Mouse (Mus musculus) induced T-regulatory cell, adult 2 months (primary cell): ENCODE data around the gene Pld2.
"Not testable (repeated sequence)": the region's sequence is repeated elsewhere in the genome, so short reads cannot be mapped to it uniquely, and the experiment has no call there.

Experiments used
- DNase-seq: peaks from one replicate; pipeline ENCODE4 v3.0.0-alpha.2; 2012; ENCODE audit warnings: low read depth

The Pld2 gene

DNA sequence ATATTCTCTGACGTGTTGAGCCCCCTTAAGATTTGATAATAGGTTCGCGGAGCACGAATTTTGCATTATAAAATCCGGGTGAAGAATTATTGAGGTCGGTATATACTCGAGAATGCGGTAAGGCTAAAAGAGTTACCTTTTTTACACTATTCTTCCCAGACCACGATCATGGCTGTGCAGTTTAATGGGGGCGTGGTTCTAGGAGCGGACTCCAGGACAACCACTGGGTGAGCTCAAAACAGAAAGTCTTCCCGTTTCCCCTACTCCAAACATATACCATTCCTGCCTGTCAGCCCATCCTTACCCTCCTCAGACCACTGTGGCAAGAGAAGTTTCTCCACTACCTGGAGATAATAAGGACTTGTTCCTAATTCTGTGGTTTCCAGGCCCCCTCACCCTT lies 14.1 kb upstream of the Pld2 start:
- peak; percentile 34 for DNase-seq

DNA sequence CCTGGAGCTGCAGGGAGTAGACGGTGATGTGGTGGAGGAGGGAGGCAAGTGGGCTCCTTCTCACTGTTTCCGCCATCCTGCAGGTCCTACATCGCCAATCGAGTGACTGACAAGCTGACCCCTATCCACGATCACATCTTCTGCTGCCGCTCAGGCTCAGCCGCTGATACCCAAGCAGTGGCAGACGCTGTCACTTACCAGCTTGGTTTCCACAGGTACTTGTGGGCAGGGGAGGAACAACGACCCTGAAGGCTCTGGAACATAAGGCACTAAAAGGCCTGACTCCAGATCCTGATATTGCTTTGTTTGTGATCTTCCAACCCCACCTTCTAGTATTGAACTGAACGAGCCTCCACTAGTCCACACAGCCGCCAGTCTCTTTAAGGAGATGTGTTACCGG lies 13.7 kb upstream of the Pld2 start:
- no peak for DNase-seq

DNA sequence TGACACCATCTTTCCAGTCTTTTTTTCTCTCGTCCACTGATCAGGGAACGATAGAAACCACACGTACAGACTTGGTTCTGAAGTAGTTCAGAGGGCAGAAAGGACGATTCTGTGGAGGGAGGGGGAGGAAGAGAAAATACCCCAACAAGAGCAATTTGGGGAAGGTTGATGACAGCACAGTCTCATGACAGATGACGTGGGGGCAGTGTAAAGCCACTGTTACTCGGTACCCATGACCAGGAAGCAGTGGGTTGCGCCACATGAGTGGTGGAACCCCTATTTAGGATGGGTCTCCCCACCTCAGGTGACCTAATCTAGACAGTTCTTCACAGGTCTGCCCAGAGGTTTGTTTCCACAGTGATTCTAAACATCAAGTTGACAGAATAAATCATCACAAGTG lies 11.3 kb upstream of the Pld2 start:
- DNase-seq, result no peak

DNA sequence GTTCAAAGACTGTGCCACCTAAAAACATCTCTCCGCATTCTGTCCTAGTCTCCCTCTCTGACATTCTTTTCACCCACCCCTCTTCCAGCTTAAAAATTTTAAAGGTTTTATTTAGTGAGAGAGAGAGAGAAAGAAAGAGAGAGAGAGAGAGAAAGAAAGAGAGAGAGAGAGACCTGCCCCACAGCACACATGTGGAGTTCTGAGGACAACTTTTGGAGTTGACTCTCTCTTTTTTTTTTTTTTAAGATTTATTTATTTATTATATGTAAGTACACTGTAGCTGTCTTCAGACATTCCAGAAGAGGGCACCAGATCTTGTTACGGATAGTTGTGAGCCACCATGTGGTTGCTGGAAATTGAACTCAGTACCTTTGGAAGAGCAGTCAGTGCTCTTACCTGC lies 8.8 kb upstream of the Pld2 start:
- not testable (repeated sequence) for DNase-seq

DNA sequence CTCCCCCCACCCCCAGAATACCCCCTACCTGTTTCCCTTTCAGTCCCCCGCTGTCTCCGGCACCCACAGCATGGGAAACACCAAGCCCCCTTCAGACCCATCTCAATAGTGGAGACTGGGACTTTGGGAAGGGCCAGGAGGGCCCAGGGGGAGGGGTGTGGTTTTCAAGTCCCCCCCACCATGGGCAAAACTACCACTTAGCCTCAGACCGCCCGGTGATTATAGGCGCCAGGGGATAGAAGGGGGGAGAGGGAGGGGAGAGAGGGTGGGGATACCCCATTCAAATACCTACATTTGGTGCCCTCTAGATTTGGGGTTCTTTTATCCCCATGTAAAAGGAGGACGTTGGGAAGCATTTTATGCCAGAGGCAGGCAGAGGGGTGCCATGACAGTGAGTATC lies 7.0 kb upstream of the Pld2 start, which contains the start of gene Gm40193:
TSS of gene Gm40193 (minus strand) at position 101 of the 400 bp plus-strand sequence.
- no peak for DNase-seq

DNA sequence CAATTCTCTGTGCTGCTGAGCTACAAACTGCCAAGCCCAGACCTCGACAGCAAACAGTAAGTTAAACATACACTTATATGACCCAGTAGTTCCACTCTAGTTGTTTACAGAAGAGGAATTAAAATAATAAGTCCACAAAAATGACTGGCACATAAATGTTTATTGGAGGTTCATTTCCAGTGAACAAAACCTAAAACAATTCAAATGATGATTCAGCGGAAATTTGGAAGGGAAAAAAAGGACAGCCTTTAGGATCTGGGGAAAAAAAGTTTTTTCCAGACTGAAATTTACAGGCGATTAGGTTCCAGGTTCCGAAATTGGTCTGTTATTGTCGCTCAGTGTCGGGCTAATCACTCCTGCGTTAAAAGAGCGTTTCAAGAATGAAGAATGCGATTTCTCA lies 441 bp upstream of the Pld2 start:
- no peak for DNase-seq

DNA sequence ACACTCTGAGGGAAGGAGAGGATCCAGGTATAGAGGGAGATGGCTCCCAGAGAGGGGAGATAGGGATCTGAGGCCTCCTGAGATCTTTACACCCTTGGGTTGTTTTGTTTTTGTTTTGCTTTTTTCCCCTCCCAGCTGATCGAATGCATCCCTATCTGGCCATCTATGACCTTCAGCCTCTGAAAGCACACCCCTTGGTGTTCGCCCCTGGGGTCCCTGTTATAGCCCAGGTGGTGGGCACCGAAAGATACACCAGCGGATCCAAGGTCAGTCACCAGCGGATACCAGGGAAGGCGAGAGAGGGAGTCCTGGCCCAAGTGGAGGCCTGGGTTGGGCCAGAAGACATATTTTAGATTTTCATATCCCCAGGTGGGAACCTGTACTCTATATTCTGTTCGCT lies 1.1 kb downstream of the Pld2 start:
- DNase-seq, result peak; percentile 22

DNA sequence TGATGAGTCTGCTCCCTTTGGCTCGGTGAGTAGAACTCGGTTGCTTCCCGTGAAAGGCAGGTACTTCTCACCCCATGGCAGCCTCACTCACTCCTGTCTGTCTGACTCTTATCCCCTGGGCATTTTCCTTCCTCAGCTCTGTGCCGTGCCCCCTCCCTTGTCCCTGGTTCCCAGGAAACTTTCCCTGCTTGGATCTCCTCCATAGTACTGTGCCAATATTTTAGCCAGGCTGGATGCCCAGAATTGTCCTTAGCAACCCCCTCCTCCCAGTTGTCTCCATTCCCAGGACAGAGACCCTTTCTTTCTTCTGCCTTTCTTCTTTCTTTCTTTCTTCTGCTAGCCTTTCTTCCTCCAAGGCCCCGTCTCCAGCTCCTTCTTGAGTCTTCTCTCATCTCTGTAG lies 1.6 kb downstream of the Pld2 start:
- no peak for DNase-seq

DNA sequence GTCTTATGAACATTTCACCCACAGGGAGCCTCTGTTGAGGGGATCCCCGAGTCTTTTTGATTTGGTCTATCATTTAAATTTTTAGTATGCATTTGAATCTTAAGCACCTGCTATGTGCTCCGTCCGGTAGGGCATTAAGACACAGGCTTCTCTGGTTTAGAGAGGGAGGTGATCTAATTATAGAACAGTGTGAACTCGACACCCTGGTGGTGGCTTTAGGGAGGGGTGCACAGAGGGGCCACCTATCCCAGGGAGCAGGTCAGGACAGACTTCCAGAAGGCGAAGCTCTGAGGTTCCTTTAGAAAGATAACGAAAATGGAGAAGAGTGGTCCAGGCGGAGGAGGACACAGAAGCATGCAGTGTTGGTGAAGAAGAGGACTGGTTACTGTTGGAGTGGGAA lies 4.6 kb downstream of the Pld2 start:
- no peak for DNase-seq

DNA sequence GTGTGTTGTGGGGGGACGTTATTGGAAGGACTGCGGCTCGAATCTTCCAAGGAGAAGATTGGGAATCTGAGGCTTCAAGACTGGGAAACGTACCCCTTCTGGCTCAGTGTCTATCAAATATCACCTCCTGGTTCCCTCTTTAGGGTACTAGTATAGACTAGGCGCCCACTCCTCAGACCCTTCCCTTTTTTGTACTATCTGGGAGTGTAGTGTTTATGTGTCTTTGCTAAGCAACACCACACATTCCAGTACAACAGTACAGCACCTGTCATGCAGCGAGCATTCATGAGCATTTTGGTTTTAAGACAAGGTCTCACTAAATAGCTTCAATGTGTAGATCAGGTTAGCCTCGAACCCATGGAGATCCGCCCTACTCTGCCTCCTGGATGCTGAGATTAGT lies 11.7 kb downstream of the Pld2 start:
- DNase-seq, result no peak

DNA sequence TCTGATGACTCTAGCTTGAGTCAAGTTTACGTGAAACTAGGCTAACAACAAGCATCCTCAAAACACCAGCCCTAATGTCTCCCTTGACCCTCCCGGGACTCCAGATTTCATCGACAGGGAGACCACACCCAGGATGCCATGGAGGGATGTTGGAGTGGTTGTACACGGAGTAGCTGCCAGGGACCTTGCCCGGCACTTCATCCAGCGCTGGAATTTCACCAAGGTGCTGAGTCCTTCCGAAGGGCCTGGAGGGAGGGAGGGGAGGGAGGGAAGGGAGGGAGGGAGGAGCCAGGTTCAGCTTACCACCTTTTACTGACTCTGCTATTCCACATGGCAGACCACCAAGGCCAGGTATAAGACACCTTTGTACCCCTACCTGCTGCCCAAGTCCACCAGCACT lies 14.1 kb downstream of the Pld2 start:
- DNase-seq, result no peak

DNA sequence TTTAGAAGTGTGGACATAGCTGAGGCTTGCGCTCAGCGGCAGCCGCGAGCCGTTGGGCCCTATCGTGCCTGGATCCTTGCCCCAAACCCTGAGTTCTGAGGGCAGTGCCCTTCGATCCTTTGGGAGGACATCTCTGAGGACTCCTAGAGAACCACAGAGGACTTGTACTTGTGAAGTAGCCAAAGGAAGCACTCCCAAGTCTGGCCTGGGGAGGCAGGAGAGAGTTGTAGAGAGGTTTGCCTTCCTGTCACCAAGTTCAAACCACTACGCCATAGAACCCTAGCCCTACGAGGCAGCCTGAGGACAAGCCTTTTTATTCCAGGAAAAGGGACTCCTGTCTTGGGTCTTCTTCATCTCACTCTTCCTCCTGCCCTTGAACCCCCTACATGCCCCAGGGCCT lies 17.7 kb downstream of the Pld2 start:
- peak; percentile 38 for DNase-seq

DNA sequence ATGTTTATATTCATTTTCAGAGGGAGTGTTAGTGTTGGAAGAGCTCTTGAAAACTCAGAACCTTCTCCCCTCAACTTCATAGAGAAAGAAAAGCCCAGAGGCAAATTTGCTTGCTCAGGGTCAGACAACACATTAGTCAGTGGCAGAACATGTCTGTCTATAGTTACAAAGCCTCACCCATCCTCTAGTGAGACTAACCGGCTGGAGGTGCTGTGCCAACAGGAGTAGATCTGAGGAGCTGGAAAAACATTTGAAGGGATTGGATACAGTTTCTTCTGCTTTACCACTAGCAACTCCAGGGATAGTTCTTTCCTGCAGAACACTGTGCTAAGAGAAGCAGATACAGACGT lies 22.0 kb downstream of the Pld2 start:
- DNase-seq, result no peak

DNA sequence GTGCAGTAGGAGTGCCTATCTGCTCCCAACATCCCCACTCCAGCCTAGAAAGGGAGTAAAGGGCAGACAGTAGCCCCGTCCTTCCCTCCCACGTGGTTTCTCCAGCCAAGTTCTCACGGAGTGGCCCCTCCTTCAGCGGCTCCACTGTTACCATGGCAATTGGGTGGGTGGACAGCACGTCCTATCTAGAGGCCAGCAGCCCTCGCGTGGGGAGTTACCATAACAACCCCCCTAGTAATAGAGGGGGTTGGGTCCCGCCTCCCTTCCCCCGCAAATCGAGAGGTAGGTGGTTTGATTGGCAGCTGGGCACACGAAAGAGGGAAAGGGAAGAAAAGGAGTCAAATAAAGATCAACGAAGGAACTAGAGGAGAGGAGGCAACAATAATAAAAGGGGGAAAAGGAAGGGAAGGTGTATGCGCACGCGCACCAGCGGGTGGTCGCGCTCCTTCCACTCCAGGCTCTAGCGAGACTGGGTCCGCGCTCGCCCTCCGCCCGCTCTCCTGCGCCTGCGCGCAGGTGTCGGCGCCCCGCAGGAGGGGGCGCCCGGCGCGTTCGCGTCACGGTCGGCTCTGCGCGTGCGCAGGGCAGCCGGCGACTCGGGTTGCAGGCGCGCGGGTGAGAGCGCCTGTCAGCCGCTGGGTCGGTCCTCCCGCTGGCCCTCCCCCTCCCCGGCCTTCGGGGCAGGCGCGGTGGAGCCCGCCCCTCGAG lies 22.6 kb downstream of the Pld2 start, which contains the start of gene Mink1:
TSS of gene Mink1 (plus strand) at position 595 of the 708 bp plus-strand sequence.
- DNase-seq, result peak; percentile 93

DNA sequence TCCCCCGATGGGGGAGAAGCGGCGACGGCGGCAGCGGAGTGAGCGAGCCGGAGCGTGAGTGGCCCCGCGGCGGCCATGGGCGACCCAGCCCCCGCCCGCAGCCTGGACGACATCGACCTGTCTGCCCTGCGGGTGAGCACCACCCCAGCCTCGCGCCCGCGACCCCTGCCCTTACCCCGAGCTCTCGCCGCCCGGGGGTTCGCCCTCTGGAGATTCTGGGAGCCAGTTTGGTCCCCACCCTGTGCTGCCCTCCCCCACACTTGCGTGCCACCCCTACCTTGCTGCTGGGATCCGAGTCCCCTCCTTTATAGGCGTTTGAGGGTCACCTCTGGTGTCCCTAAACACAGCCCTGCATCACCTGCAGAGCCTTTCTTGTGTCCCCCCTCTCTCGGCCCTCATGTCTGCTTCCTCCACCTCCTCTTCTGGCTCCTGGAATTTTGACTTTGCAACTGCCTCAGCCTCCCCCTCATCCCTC lies 23.2 kb downstream of the Pld2 start:
- DNase-seq, result no peak

DNA sequence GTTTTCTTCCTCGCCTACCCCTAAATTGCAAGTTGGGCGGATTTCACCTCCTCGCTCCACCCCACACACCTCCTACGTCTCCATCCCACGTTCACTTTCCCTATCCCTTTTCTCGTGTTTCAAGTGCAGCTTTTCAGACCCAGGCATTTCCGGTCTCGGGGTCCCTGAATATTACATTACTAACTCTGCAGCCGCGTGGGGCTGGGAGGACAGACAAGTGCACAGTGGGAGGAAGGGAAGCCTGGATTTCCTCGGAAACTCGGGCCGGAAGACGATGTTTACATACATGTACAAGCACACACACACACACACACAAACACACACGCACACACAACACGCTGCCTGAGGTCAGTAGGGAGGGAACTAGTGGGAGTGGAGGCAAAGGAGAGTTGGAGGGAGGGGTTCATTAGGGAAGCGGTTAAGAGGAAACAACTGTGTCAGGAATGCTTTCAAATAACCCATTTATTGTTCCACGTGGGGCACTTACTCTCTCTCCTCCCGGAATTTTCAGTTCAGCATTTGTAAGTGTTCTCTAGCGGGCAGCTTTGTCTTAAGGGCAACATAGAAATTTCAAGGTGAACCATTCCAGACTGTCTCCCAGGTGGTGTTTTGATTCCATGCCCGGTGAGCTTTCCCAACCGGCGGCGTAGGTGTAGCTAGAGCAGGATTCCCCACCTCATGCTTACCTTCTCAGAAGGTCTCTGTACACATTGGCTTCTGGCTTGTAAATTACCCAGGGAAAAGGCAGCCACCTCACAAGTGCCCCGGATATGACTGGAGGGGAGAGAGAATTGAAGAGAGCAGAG lies 23.8 kb downstream of the Pld2 start:
- peak; percentile 71 for DNase-seq

DNA sequence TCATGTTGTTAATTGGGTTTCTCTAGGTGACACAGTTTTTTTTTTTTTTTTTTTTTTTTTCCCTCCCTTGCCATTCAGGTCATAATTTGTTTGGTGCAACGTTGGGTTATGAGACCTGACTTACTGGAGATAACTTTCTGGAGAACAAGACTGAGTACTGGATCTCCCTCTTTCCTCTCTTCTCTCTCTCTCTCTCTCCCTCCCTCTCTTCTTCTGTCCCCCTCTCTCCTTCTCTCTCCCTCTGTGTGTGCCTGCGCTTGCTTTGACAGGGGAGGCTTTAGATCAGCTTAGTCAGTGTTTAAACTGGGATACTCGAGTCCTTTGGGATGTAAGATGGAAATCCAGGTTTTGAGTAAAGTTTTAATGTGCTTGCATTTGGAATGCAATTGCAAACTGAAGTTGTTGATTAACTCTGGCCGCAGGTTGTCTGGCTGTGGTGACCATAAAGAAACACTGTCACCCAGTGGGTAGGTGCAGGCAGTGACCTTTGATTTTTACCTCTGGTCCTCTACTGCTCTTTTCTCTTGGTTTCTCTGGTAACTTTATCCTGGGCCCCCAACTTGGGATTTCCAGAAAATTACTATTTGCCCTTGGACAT lies 24.5 kb downstream of the Pld2 start:
- DNase-seq, result no peak

DNA sequence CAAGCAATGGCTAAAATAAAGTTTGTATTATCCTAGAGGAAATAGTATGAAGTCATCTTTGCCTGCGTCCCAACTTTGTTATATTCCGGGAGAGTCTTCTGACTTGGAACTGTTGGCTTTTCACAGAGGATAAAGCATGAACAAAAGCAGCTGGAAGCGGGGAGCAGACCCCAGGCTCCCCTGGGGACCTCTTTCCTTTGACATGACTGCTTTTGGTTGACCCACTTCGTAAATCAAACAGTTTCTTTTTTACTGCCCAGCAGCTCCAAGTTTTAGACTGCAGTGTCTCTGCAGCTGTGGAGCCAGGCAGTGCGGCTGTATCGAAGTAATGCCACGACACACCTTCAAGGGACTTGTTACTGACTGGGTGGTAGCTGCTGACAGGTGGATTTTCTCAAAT lies 26.7 kb downstream of the Pld2 start:
- no peak for DNase-seq

DNA sequence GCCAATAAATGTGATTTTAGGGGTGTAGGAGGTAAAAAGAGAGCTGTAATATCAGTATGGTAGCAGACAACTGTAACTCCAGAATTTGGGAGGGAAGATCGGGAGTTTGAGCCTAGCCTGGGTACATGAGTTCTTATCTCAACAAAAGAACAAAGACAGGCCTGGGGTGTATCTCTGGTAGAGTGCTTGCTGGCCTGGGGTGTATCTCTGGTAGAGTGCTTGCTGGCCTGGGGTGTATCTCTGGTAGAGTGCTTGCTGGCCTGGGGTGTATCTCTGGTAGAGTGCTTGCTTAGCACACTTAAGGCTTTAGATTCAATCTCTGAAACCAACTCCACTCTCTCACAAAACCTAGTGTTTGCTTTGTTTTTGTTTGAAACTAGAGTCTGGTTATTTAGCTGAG lies 30.8 kb downstream of the Pld2 start:
- DNase-seq, result not testable (repeated sequence)

DNA sequence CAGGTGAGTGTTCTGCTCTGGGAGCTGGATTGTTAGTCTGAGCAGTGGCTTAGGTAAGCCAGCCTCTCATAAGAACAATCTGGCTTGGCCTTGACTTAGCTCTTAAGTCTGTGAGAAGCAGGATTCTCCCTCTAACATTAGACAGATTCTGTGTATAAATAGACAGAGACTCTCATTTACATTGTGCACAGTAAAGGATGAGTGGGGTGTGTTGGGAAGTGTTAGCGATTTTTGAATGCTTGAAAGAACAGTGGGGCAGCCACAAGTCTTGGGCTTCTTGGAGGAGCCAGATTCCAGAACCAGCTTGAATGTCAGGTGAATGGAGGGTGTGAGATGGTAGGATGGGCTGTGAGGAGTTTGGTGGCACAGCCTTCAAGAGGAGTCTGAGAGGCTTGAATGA lies 31.8 kb downstream of the Pld2 start:
- DNase-seq, result no peak

DNA sequence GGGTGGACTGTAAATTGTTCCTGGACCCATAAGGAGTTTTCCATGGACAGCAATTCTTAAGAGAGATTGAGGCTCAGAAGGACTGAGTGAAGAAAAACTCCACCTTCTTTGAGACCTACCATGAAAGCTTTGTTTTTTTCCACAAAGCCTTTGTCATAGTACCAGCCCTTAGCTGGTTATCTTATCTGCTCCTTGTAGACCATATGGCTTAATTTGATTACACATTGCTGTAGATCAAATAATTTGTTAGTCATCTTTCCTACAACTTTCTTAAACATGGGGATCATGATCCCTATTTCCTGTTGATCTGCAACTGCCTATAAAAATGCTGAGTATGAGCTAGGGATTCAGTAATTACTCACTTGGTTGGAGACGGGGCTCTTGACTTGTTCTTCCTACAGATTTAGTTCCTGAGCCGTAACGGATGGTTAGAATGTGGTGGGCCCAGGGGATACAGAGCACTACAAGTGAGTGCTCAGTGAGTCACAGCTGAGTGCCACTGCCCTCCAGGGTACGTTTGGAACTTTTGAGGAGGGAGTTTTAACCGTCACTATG lies 32.6 kb downstream of the Pld2 start:
- DNase-seq, result no peak

DNA sequence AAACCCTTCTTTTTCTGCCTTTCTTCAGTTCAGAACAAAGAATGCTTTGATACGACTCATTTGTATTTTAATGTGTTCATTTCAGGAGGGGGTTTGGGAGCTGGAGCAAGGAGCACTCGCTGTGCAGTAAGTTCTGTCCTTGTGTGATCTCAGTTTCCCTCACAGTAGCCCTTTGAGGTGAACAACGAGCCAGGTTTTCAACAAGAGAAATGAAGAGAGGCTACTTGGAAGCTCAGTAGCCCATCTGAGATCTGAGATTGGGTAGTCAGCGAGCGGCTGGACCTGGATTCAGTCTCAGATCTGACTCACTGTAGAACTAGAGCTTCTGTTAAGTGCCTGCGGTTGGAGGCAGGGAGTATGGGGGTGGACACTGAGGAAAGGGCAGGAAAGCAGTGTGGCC lies 34.0 kb downstream of the Pld2 start:
- DNase-seq, result no peak

DNA sequence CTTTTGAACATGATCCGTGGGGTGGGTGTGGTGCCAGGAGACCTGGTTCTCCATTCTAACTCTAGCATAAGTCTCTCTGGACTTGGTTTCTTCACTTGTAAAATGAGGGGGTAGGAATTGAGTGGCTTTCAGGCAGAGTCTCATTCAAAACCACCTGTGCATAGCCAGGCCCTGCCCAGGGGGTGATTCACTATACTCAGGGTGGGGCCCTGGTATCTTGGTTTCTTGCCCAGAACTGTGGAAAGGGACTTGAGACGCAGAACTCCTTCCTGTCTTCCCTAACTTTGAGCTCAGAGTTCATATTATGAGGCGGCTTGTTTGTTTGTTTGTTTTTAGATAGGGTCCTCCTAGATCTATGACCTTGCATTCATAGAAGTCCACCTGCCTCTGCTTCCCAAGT lies 37.3 kb downstream of the Pld2 start:
- DNase-seq, result no peak
